Mouse (Mus musculus) thymus, postnatal 0 days (tissue): ENCODE measurements around the gene Smyd2. TPM values are rescaled to one million over a fixed set of nuclear protein-coding genes. Genes with fewer than 3 reads are reported as not detected.

Experiments
- DNase-seq: peaks from one replicate; pipeline ENCODE4 v3.0.0-alpha.2; 2015; ENCODE audit warnings: low spot score
- polyA plus RNA-seq: library from polyadenylated mRNA; unstranded; fragments of >200 nt; fragmentation: Nextera tagmentation; extraction: Ambion mirVana; gene quantifications from 2 replicates; pipeline ENCODE4 v1.2.1, GENCODE M21; 2015

The Smyd2 gene
- polyA plus RNA-seq, 1 experiment from 2014 or later = 64.9 TPM

DNA sequence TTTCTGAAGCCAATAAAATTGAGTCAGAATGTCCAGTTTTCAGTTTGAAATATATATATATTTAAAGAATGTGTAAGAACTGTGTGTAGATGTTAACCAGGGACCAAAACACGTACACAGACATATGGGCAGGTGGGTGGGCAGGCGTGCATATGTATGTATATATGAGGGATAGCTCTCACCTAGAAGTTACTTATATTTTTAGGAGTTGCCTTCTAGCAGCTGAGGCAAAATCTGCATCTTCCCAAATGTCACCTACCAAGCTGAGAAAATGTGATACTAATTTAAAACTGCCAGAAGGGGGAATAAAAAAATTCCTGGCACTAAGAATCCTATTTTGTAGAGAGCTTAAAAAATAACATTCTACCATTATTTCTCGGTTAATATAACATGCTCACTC lies 2.4 kb downstream of the Smyd2 start:
- no peak for DNase-seq

- DNase-seq = no peak
Measured at GRCm38 (mm10) chr1:189917126-189917500, 5.0 kb downstream of the Smyd2 start.

DNA sequence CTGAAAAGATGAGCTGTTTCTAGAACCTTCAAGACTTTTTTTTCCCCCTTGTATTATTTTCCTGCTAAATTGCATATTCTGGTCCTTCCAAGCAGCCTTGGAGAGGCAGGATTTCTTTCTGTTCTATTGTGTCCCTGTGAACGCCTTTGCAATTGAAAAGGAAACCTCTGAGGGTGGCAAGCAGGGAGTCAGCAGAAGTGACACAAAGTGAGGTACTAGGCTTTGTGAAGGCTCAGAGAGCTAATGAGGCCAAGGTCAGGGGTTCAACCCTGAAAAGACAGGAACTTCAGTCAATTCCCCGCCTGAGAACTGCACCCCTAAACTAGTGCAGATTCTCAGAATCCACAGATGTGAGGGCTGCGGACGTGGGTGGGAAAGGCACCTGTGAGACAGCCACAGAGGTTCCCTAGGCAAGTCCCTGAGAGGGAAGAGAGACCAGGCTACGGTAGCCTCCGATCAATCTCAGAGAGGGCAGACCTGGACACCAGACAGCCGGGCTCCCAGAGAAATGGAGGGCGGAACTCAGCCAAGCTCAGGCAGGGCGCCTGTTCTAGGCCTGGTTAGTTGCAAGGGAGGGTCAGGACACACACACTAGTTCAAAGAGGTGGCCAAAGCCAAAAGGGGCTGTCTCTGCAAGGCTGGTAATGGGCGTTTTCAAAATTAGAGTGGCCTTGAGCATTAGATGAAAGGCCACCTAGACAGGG lies 5.6 kb downstream of the Smyd2 start:
- DNase-seq = peak; percentile 43

GRCm38 (mm10) chr1:189913093-189913760 lies 8.9 kb downstream of the Smyd2 start:
- DNase-seq = no peak

DNA sequence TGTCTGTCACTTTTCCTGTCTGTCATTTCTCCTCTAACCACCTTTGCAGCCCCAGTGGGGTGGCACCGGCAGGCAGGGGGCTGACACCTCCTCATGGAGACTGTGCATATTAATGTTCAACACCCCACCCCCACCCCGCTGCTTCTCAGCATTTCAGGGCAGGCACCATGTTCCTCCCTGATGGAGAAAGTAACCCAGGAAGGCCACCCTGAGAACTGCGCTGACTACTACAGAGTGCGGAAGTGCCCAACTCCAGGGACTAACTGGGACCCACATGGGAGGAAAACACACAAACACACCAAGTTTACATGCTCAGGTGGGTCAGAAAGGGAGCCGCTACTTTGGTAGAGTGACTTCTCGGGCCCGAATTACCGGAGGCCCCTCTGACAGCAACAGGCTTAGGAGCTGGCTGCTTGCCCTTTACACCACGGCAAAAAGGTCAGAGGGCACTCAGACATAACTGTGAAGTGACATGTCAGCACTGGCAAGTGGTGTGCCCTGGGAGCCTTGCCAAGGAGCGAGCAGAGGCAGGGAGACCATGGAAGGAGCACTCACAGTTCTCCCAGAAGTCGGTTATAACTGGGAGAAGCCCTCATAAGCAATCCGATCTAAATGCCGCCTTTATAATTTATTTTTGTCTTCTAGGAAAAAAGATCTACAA lies 11.3 kb downstream of the Smyd2 start:
- no peak for DNase-seq

DNA sequence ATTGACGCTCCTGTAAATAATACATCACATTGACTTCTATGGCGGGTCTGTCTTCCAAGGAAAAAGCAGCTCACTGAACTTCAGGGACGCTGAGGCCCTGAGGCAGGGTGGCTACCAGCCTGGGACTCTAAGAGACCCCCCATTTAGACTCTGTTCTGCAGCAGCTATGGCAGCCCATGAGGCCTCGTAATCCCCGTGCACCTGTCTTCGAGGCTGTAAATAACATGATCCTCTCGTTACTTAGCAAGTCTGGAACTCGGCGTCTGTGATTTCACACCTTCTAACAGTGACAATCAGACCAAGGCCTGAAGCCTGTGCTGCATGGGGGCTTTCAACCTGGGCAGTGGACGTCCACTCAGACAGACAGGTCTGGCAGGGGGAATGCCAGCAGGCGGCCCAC lies 19.0 kb downstream of the Smyd2 start:
- no peak for DNase-seq

DNA sequence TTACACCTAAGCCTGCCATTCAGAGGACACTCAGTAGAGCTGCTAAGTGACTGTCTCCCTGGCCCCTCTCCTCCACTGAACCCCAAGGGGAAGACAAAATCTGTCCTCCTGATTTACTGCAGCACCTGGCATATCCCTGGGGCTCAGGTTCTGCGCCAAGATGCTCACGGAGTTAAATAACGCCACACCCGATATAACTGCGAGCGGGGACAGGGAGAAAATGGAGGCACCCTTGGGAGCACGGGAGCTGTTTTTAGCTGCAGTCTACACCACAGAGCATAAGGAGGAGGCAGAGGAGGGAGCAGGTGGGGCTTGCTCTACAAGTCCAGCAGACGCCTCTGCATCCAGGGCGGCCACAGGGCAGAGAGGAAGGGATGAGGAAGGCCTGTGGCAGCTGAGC lies 19.8 kb downstream of the Smyd2 start:
- no peak for DNase-seq

GRCm38 (mm10) chr1:189899526-189899925 lies 22.6 kb downstream of the Smyd2 start:
- no peak for DNase-seq

GRCm38 (mm10) chr1:189898708-189899107 lies 23.5 kb downstream of the Smyd2 start:
- no peak for DNase-seq

GRCm38 (mm10) chr1:189897861-189898260 lies 24.3 kb downstream of the Smyd2 start:
- no peak for DNase-seq

DNA sequence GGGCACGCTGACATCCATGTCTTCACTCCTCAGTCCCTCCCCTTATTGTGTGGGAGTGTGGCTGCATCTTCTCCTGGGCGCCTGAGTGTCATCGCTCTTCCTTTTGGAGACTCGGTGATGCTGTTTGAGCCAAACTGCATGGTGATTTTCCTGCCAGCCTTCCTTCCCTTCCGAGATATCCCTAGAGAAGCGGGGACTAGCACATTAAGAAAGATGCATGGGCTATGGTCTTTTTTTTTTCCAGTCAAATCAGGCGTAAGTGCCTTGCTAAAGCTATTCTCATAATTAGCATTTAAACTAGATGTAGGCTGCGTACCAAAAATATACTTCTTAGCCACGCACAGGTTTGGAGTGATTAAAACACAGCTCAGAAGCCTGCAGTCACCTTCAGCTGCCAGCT lies 28.0 kb downstream of the Smyd2 start:
- no peak for DNase-seq

DNA sequence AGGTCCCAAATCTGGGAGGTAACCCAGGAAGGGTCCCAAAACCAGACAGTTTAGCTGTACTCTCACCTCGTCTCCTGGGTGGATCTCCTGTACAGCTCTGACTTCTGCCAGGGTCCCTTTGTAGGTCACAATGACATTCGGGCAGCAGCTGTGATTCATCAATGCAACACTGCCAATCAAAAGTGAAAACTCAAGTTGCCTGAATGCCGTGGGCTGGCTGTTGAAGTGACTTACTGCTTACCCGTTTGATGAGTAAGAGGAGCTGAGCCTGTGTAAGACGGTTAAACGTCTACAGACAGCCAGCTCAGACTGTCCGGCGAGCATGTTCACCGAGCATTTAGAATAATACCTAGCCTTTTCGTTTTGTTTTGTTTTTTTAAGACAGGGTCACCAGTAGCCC lies 33.4 kb downstream of the Smyd2 start:
- DNase-seq = no peak

DNA sequence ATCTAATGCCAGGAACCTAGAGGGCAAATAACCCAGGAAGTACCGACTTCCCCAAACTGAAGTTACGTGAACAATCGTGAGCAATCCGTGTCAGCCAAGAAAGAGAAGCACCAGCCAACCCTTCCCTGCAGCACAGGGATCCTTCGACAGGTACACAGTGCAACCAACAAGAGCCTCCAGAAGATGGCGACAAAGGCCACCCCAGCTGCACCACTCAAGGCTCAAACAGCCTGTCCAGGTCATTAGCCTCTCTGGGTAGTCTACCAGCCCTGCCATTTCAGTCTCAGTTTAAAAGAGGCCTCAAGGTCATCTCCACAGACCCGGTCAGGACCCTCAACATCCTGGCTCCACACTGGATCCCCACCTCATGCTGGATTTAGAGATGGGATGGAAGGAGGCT lies 34.6 kb downstream of the Smyd2 start:
- DNase-seq = peak; percentile 64

DNA sequence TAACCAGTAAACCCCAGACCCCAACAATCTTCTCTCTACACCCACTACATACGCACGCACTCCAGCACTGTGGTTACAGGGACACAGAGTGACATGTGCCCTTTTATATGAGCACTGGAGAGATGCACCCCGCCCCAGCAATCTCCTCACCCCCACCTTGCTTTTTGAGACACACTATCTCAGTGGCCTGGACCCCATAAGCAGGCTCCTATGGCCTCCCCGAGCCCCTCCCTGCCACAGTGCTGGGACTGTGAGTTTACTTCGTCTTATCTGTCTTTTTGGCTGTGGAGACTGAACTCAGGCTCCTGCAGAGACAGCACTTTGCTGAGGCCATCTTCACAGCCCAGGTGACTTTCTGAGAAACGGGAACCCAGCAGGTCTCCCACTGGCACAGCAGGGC lies 36.2 kb downstream of the Smyd2 start:
- DNase-seq = no peak

DNA sequence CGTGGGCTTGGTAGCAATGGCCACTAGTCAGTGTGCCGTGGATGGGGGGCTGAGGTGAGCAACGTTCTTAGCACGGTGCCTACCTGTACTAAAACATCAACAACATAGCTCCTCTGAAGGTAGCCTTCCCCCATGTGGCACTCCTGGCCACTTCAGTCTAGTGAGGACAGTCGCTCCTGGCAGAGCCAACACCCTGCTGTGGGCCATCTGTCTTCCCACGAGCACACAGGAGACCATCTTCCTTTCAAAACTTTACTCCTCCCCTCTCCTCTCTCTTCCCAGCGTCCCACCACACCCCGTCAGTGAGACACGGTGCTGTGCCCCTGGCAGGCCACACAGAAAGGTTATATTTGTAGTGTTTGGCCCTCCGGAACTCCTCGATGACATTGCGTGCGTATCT lies 37.2 kb downstream of the Smyd2 start:
- DNase-seq = no peak

- no peak for DNase-seq
Measured at GRCm38 (mm10) chr1:189883531-189884170, 38.5 kb downstream of the Smyd2 start.

DNA sequence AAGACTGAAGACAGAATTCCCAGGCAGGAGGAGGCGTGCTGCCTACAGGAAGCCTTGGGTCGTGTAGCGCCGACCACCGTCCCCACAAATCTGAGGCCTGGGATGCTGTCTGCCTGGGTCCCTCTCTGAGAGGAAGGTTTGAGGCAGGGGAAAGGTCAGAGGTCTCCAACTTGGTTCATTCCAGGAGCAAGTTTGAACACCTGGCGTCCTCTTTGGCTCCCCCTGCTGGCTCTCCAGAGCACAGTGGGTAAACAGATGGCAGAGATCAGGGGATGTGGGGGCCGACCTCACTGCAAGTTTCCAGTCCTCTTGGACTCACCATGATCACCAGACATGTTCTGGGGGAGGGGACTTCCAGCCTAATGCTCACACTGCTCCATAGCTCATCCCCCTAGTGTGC lies 39.3 kb downstream of the Smyd2 start:
- peak; percentile 78 for DNase-seq

- no peak for DNase-seq
Measured at GRCm38 (mm10) chr1:189880745-189881144, 41.4 kb downstream of the Smyd2 start.

- DNase-seq = no peak
Measured at GRCm38 (mm10) chr1:189879965-189880364, 42.2 kb downstream of the Smyd2 start.

DNA sequence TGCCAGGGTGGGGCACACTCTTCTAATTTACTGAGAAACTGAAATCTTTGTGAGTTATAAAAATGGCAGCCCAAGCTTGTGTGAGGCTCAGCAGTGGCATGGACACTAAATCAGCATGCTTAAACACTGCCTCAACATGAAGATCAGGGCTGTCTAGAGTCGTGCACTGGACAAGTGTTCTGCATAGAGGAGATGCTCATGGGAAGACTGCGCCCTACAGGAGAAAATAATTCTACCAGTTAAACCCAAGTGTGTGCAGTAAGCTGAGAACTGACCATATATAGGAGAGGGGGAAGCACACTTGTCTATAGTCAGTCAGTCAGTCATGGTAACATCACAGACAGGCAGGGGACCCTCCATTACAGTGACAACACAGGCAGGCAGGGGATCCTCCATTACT lies 43.0 kb downstream of the Smyd2 start:
- DNase-seq = no peak

GRCm38 (mm10) chr1:189876162-189876561 lies 46.0 kb downstream of the Smyd2 start:
- no peak for DNase-seq

- no peak for DNase-seq
Measured at GRCm38 (mm10) chr1:189875439-189875861, 46.7 kb downstream of the Smyd2 start.
